Mouse (Mus musculus): ENCODE results near the gene Ssu2. TPM values are rescaled to one million over a fixed set of nuclear protein-coding genes. Genes with fewer than 3 reads are reported as not detected.

The Ssu2 gene
- polyA plus RNA-seq, 1 experiment = 0.50 TPM

- TF ChIP-seq CTCF (IDR thresholded peaks at IDR 0.05; ENCODE audit: extremely low read depth, insufficient read depth, low read length) = no peak
- TF ChIP-seq POLR2A (IDR thresholded peaks at IDR 0.05; ENCODE audit: extremely low read depth, insufficient read depth, low read length) = no peak
- no peak overlapping the region for H3K4me3 ChIP-seq (ENCODE audit: insufficient read depth, low read length)
- no peak overlapping the region for H3K27ac ChIP-seq (ENCODE audit: insufficient read depth, low read length)
- H3K4me1 ChIP-seq (ENCODE audit: control insufficient read depth, insufficient read depth, low read length) = no peaks in the 10 kb centered on the region
Measured at GRCm38 (mm10) chr6:112322916-112323315, 64.9 kb downstream of the Ssu2 start.

- Histone ChIP-seq H3K4me1 (ENCODE audit: control insufficient read depth, insufficient read depth, low read length) (no peaks in the 10 kb centered on the region), H3K4me3 (ENCODE audit: insufficient read depth, low read length) (no peak overlapping the region), H3K27ac (ENCODE audit: insufficient read depth, low read length) (no peak overlapping the region)
- no peak for TF ChIP-seq CTCF (IDR thresholded peaks at IDR 0.05; ENCODE audit: extremely low read depth, insufficient read depth, low read length)
- no peak for TF ChIP-seq POLR2A (IDR thresholded peaks at IDR 0.05; ENCODE audit: extremely low read depth, insufficient read depth, low read length)
Measured at GRCm38 (mm10) chr6:112320679-112321078, 67.1 kb downstream of the Ssu2 start.

GRCm38 (mm10) chr6:112319449-112319848 lies 68.4 kb downstream of the Ssu2 start:
- no peak overlapping the region for H3K4me3 ChIP-seq (ENCODE audit: insufficient read depth, low read length)
- TF ChIP-seq CTCF (IDR thresholded peaks at IDR 0.05; ENCODE audit: extremely low read depth, insufficient read depth, low read length) = no peak
- TF ChIP-seq POLR2A (IDR thresholded peaks at IDR 0.05; ENCODE audit: extremely low read depth, insufficient read depth, low read length) = no peak

GRCm38 (mm10) chr6:112311385-112311784 lies 76.4 kb downstream of the Ssu2 start:
- H3K4me1 ChIP-seq (ENCODE audit: control insufficient read depth, insufficient read depth, low read length) = no peaks in the 10 kb centered on the region
- TF ChIP-seq POLR2A (IDR thresholded peaks at IDR 0.05; ENCODE audit: extremely low read depth, insufficient read depth, low read length) (no peak), CTCF (IDR thresholded peaks at IDR 0.05; ENCODE audit: extremely low read depth, insufficient read depth, low read length) (no peak)
- no peak overlapping the region for H3K4me3 ChIP-seq (ENCODE audit: insufficient read depth, low read length)
- no peak overlapping the region for H3K27ac ChIP-seq (ENCODE audit: insufficient read depth, low read length)

More at GRCm38 (mm10) chr6:112319449-112319848, 68.4 kb downstream of the Ssu2 start:
- Histone ChIP-seq H3K4me1 (ENCODE audit: control insufficient read depth, insufficient read depth, low read length) (no peaks in the 10 kb centered on the region), H3K27ac (ENCODE audit: insufficient read depth, low read length) (no peak overlapping the region)

GRCm38 (mm10) chr6:112309330-112309938 lies 78.4 kb downstream of the Ssu2 start:
- TF ChIP-seq CTCF (IDR thresholded peaks at IDR 0.05; ENCODE audit: extremely low read depth, insufficient read depth, low read length) (no peak), POLR2A (IDR thresholded peaks at IDR 0.05; ENCODE audit: extremely low read depth, insufficient read depth, low read length) (no peak)
- H3K27ac ChIP-seq (ENCODE audit: insufficient read depth, low read length) = no peak overlapping the region
- H3K4me1 ChIP-seq (ENCODE audit: control insufficient read depth, insufficient read depth, low read length) = no peaks in the 10 kb centered on the region; the same call in 1 of the 2 replicates
- no peak overlapping the region for H3K4me3 ChIP-seq (ENCODE audit: insufficient read depth, low read length)

Other genes starting within 250 kb of the Ssu2 start
- gene Lmcd1, start 114.3 kb downstream of the Ssu2 start, polyA plus RNA-seq (2012; rRNA removed) = 8.3 and 9.3 TPM in 2 replicates
- gene Cav3, start 71.5 kb upstream of the Ssu2 start, polyA plus RNA-seq (2012; rRNA removed) = 0.13 and 0.25 TPM in 2 replicates
- 3.5 and 4.1 TPM in 2 replicates for gene Oxtr, start 101.9 kb upstream of the Ssu2 start, polyA plus RNA-seq (2012; rRNA removed)

All from cortical plate, adult 2 months (tissue).